In the genomic region with DNA sequence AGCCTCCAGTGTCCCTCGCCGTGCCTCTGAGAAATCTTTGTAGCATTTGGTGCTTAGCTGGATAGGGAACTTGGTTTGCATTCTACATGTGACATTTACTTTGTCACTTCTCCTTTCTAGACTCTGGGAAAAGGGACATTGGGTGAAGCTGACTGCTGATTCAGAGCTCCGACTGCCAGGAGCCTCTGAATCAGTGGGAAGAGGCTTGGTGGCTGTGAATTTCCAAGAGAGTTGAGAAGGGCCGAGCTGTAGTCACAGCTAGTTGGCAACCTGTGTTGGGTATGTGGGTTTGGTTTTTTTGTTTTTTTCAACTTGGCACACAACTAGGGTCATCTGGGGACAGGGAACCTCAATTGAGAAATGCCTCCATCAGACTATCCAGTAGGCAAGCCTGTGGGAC, we compare ENCODE assay signal across 14 mouse cellular contexts. TPM values are rescaled to one million over a fixed set of nuclear protein-coding genes. Genes with fewer than 3 reads are reported as not detected.
DNase-seq lines count a peak whose midpoint lies in the region; ATAC-seq lines count a peak whose summit lies in the region.
"Had no signal": no experiment of that assay in that cellular context is flagged by ENCODE, and none has a peak within 500 bp of the region (broad histone marks: within the 10 kb centered on the region; RNA-seq: fewer than 3 reads in every experiment).

No protein-coding gene starts in this region.

- peaks cover 3% of the 10 kb centered on the region; the same call in 1 of the 2 replicates for H3K36me3 ChIP-seq in liver, embryonic 15.5 days (replicated peaks)
- no peaks in the 10 kb centered on the region for H3K36me3 ChIP-seq in liver, embryonic 11.5 days (ENCODE audit: control insufficient read depth, insufficient read depth, low read length)
- H3K36me3 ChIP-seq: limb, embryonic 13.5 days had no signal

- peaks cover 81% of the 10 kb centered on the region for H3K4me1 ChIP-seq in liver, embryonic 15.5 days (replicated peaks)
- peaks cover 27% of the 10 kb centered on the region for H3K4me1 ChIP-seq in liver, embryonic 11.5 days (replicated peaks; ENCODE audit: control insufficient read depth, insufficient read depth, low read length)

- H3K4me2 ChIP-seq in liver, embryonic 15.5 days: no peak overlapping the region
- H3K4me2 ChIP-seq in liver, embryonic 11.5 days: no peak overlapping the region
- H3K4me2 ChIP-seq: limb, embryonic 13.5 days had no signal

- H3K4me3 ChIP-seq in liver, embryonic 15.5 days (replicated peaks): no peak overlapping the region
- no peak overlapping the region for H3K4me3 ChIP-seq in liver, embryonic 11.5 days (ENCODE audit: low read depth, low read length)
- H3K4me3 ChIP-seq: limb, embryonic 13.5 days had no signal

- no peaks in the 10 kb centered on the region for H3K9me3 ChIP-seq in liver, embryonic 15.5 days (replicated peaks)
- H3K9me3 ChIP-seq in liver, embryonic 11.5 days (ENCODE audit: control insufficient read depth, low read length): no peaks in the 10 kb centered on the region
- H3K9me3 ChIP-seq: limb, embryonic 13.5 days had no signal

- no peak for ATAC-seq in liver, embryonic 15.5 days (ENCODE audit: insufficient read depth)
- ATAC-seq in liver, embryonic 11.5 days (replicated peaks; ENCODE audit: low FRiP score): no peak

- WGBS in liver, embryonic 15.5 days (ENCODE audit: insufficient replicate concordance): 67% methylated on average over 4 of the region's 4 CpGs
- WGBS in liver, embryonic 11.5 days: 84% methylated on average over 4 of the region's 4 CpGs

- peak overlapping the region; percentile 64 for H3K27ac ChIP-seq in liver, embryonic 15.5 days (replicated peaks)
- H3K27ac ChIP-seq in liver, embryonic 11.5 days (ENCODE audit: low read depth, low read length): no peak overlapping the region
- H3K27ac ChIP-seq: limb, embryonic 13.5 days had no signal

- H3K27me3 ChIP-seq in liver, embryonic 15.5 days: no peaks in the 10 kb centered on the region
- H3K27me3 ChIP-seq in liver, embryonic 11.5 days (replicated peaks; ENCODE audit: control insufficient read depth, insufficient read depth, low read length): no peaks in the 10 kb centered on the region
- H3K27me3 ChIP-seq: limb, embryonic 13.5 days had no signal

- no peak overlapping the region for H3K9ac ChIP-seq in liver, embryonic 15.5 days
- no peak overlapping the region for H3K9ac ChIP-seq in liver, embryonic 11.5 days (ENCODE audit: low read depth, low read length)
- H3K9ac ChIP-seq: limb, embryonic 13.5 days had no signal

- DNase-seq in frontal cortex, adult 2 months (ENCODE audit: extremely low spot score in 1 of 2, low spot score in 1 of 2): peak; percentile 44 to 64
- no peak for DNase-seq in frontal cortex, postnatal 25 days (ENCODE audit: low spot score in 2 of 2)
- DNase-seq in liver, embryonic 11.5 days (ENCODE audit: low spot score): no peak
- DNase-seq in left cerebral cortex, adult 9 months (ENCODE audit: low spot score in 2 of 2): peak; percentile 42 to 71
- peak; percentile 16 for DNase-seq in skeletal muscle tissue, adult 2 months (ENCODE audit: low read depth, low spot score)
- no peak for DNase-seq in thymus, postnatal 4 days
- DNase-seq in ovary, postnatal 10 days (ENCODE audit: low spot score): no peak
- DNase-seq: cerebellum, adult 9-10 months; gastrocnemius, postnatal 36 days; kidney, postnatal 10 days; lung, postnatal 4 days; thymus, postnatal 25 days had no signal

RNA-seq across cellular contexts. Expression of a gene that starts 2.6 kb away (rescaled TPM):
- 107 and 121 TPM in 2 replicates for polyA plus RNA-seq in frontal cortex, adult 2 months (2012; rRNA removed)
- 88.8 and 89.4 TPM in 2 replicates for polyA plus RNA-seq in liver, embryonic 15.5 days (2015; fragmentation: Nextera tagmentation; extraction: Ambion mirVana)
- polyA plus RNA-seq in liver, embryonic 11.5 days (2014; fragmentation: Nextera tagmentation; extraction: Ambion mirVana): 159 and 169 TPM in 2 replicates

RNA-seq across cellular contexts. Expression of a gene that starts 16.0 kb away (rescaled TPM):
- polyA plus RNA-seq in frontal cortex, adult 2 months (2012; rRNA removed): 0.60 and 1.6 TPM in 2 replicates
- 221 and 246 TPM in 2 replicates for polyA plus RNA-seq in liver, embryonic 15.5 days (2015; fragmentation: Nextera tagmentation; extraction: Ambion mirVana)
- 156 and 162 TPM in 2 replicates for polyA plus RNA-seq in liver, embryonic 11.5 days (2014; fragmentation: Nextera tagmentation; extraction: Ambion mirVana)

RNA-seq across cellular contexts. Expression of a gene that starts 20.5 kb away (rescaled TPM):
- 1.4 and 2.3 TPM in 2 replicates for polyA plus RNA-seq in frontal cortex, adult 2 months (2012; rRNA removed)
- polyA plus RNA-seq in liver, embryonic 15.5 days (2015; fragmentation: Nextera tagmentation; extraction: Ambion mirVana): 0.96 and 1.4 TPM in 2 replicates
- polyA plus RNA-seq in liver, embryonic 11.5 days (2014; fragmentation: Nextera tagmentation; extraction: Ambion mirVana): 3.6 and 6.2 TPM in 2 replicates

RNA-seq across cellular contexts. Expression of a gene that starts 34.3 kb away (rescaled TPM):
- 62.5 and 64.9 TPM in 2 replicates for polyA plus RNA-seq in frontal cortex, adult 2 months (2012; rRNA removed)
- polyA plus RNA-seq in liver, embryonic 15.5 days (2015; fragmentation: Nextera tagmentation; extraction: Ambion mirVana): 21.9 and 26.2 TPM in 2 replicates
- 55.1 and 59.2 TPM in 2 replicates for polyA plus RNA-seq in liver, embryonic 11.5 days (2014; fragmentation: Nextera tagmentation; extraction: Ambion mirVana)

RNA-seq across cellular contexts. Expression of a gene that starts 37.1 kb away (rescaled TPM):
- polyA plus RNA-seq in frontal cortex, adult 2 months (2012; rRNA removed): 93.7 and 106 TPM in 2 replicates
- polyA plus RNA-seq in liver, embryonic 15.5 days (2015; fragmentation: Nextera tagmentation; extraction: Ambion mirVana): 29.4 and 35.6 TPM in 2 replicates
- polyA plus RNA-seq in liver, embryonic 11.5 days (2014; fragmentation: Nextera tagmentation; extraction: Ambion mirVana): 66.6 and 67.9 TPM in 2 replicates

Comparison
In these comparisons a context has a peak if more than half of its experiments do, and no peak if none do; other contexts are left out.
1. DNase-seq: peak in frontal cortex, adult 2 months (2 of 2), left cerebral cortex, adult 9 months (2 of 2) and skeletal muscle tissue, adult 2 months (single experiment); none in frontal cortex, postnatal 25 days (0 of 2), liver, embryonic 11.5 days (single experiment), thymus, postnatal 4 days (single experiment) and ovary, postnatal 10 days (single experiment).
2. RNA of a gene that starts 16.0 kb away (polyA plus RNA-seq): 221 to 246 TPM in liver, embryonic 15.5 days and 156 to 162 TPM in liver, embryonic 11.5 days; 0.60 to 1.6 TPM in frontal cortex, adult 2 months; every median in the first group is over 10 times any median in the second.